Mouse (Mus musculus): ENCODE data around the gene Lrrc14b. TPM values are rescaled to one million over a fixed set of nuclear protein-coding genes. Genes with fewer than 3 reads are reported as not detected.

Gene Lrrc14b
- polyA plus RNA-seq (2016; fragmentation: Nextera tagmentation; extraction: Ambion mirVana), result not detected in 2 replicates

DNA sequence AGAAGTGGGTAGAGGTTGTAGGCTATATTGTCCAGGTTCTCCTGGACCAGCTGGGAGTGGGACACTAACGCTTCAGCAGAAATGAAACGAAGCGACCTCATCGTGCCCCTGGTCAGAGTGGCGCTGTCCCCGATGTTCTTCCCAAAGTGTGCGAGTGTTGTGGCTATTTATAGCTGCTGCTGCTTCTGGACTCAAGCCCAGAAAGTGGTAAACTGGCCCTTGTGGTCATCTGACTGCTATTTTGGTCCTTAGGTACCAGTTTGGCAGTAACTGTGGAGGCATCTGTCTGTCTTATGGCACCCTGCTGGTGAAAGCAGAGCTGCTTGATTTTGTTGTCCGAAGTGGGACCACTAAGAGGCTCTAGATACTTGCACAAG lies at the start of gene Lrrc14b:
TSS of gene Lrrc14b (minus strand) at position 147 of the 377 bp plus-strand sequence.
- peaks cover 20% of the 10 kb centered on the region for H3K36me3 ChIP-seq
- H3K27me3 ChIP-seq, result no peaks in the 10 kb centered on the region
- H3K4me2 ChIP-seq (replicated peaks), result no peak within 1 kb of the TSS
- H3K9me3 ChIP-seq (replicated peaks), result no peaks in the 10 kb centered on the region
- no peak within 1 kb of the TSS for H3K4me3 ChIP-seq
- no peak for ATAC-seq (ENCODE audit: low FRiP score)
- H3K27ac ChIP-seq, result no peak within 1 kb of the TSS
- WGBS, result 85% methylated on average over 8 of the region's 8 CpGs
- no peaks in the 10 kb centered on the region for H3K4me1 ChIP-seq
- no peak within 1 kb of the TSS for H3K9ac ChIP-seq

DNA sequence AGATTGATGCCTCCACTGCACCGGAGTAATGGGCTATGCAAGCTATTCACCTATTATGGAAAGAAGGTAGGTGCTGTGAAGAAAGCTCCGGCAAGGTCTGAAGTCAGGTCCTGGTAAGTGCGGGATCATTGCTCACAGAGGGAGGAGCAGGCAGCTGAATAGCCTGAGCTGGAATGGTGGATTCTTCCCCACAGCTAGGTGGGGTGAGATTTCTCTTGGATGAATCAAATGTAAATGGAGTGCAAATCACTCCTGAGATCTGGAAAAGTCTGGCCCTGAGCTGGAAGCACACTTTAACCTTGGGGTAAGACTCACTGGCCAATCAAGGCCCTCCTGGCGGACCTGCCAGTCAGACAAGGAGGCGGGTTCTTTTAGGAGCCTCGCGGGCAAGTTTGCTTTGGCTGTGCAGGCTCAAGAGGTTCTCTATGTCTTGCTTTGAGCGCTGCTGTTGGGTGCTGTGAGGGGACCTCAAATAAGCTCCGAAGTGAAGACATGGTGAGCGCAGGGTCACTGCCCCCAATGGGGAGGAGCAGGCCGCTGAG lies 35.6 kb upstream of the Lrrc14b start, which contains the start of gene Ftl1-ps1:
TSS of gene Ftl1-ps1 (plus strand) at position 397 of the 542 bp plus-strand sequence.
- no peak within 1 kb of the TSS for H3K27ac ChIP-seq
- 10% methylated on average over 11 of the region's 11 CpGs for WGBS
- no peak within 1 kb of the TSS for H3K4me3 ChIP-seq
- no peak within 1 kb of the TSS for H3K9ac ChIP-seq
- no peaks in the 10 kb centered on the region for H3K4me1 ChIP-seq
- ATAC-seq (ENCODE audit: low FRiP score), result no peak
- peak within 1 kb of the TSS; percentile 34 for H3K4me2 ChIP-seq (replicated peaks)
- no peaks in the 10 kb centered on the region for H3K36me3 ChIP-seq
- H3K27me3 ChIP-seq, result no peaks in the 10 kb centered on the region
- H3K9me3 ChIP-seq (replicated peaks), result no peaks in the 10 kb centered on the region

DNA sequence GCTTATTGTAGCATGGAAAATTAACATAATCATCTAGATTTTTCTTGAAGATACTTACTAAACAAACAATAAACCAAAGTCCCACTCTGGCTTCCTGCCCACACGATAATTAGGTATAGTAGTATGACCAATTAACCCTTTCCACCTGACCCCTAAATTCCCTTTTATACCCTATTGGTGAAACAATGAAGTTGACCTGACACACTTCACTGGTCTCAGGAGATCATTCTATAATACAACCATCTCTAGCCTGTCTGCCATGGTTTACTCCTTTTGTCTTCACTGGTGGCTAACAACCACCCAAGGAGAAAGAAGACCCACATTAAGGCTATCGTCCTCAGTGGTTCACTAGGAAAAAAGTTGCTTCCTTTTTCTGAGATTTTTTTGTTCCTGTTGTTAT lies 27.4 kb upstream of the Lrrc14b start:
- peak; percentile 20; the same call in 1 of the 2 replicates for ATAC-seq (ENCODE audit: low FRiP score)
- Histone ChIP-seq H3K9me3 (replicated peaks) (no peaks in the 10 kb centered on the region), H3K4me2 (replicated peaks) (no peak overlapping the region), H3K36me3 (no peaks in the 10 kb centered on the region), H3K27ac (no peak overlapping the region), H3K9ac (no peak overlapping the region), H3K4me3 (no peak overlapping the region), H3K27me3 (no peaks in the 10 kb centered on the region), H3K4me1 (peaks cover 2% of the 10 kb centered on the region; the same call in 1 of the 2 replicates)
- WGBS, result 76% methylated on average over 2 of the region's 2 CpGs

DNA sequence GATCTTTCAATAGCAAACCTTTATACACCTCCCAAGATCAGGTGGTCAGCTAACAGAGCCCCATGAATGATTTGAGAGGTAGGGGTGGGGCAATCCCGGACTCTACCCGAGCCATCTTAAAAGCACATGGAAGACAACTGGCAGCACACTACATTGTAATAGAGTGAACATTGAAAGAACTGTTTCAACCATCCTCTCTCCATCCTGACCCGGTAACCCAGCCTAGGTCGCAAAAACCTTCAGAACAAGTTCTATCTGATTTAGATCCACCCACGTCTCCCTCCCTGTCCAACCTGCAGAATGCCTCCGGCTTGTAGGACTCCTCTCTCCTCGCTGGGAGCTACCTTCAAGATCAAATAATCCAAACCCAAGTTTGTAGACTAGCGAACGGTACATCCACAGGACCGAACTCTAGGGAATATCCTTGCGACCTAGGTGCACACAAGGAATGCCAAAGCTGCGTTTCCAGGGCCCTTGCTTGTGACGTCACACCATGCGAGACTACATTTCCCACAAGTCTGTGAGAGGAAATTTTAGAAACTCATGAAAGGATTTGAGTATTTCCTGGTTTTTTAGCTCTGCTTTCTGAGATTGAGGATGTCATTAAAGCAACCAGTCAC lies 26.7 kb upstream of the Lrrc14b start, which contains the start of gene Zfp72:
TSS of gene Zfp72 (minus strand) at position 466 of the 620 bp plus-strand sequence.
- 3% methylated on average over 14 of the region's 14 CpGs for WGBS
- Histone ChIP-seq H3K4me3 (peak within 1 kb of the TSS; percentile 56), H3K9me3 (replicated peaks) (no peaks in the 10 kb centered on the region), H3K27me3 (no peaks in the 10 kb centered on the region), H3K36me3 (no peaks in the 10 kb centered on the region), H3K9ac (peak within 1 kb of the TSS; percentile 57), H3K27ac (no peak within 1 kb of the TSS), H3K4me2 (replicated peaks) (peak within 1 kb of the TSS; percentile 68), H3K4me1 (peaks cover 2% of the 10 kb centered on the region; the same call in 1 of the 2 replicates)
- ATAC-seq (ENCODE audit: low FRiP score), result peak; percentile 92

DNA sequence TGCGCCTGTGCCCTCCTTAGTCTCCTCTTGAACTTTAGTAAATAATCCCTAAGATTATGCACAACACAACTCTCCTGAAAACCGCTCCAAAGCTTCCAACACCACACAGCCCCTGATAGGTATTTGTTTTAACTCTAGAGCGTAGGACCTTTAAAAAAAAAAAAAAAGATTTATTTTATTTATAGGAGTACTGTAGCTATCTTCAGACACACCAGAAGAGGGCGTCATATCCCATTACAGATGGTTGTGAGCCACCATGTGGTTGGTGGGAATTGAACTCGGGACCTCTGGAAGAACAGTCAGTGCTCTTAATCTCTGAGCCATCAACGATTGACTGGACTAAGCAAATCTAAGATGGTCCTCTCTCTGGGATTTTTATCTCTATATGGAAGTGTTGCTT lies 25.9 kb upstream of the Lrrc14b start:
- peak overlapping the region; percentile 68 for H3K4me2 ChIP-seq (replicated peaks)
- peaks cover 2% of the 10 kb centered on the region; the same call in 1 of the 2 replicates for H3K4me1 ChIP-seq
- H3K27me3 ChIP-seq, result no peaks in the 10 kb centered on the region
- H3K36me3 ChIP-seq, result no peaks in the 10 kb centered on the region
- WGBS, result 71% methylated on average over 6 of the region's 6 CpGs
- no peak overlapping the region for H3K9ac ChIP-seq
- no peak overlapping the region for H3K27ac ChIP-seq
- H3K9me3 ChIP-seq (replicated peaks), result no peaks in the 10 kb centered on the region
- no peak for ATAC-seq (ENCODE audit: low FRiP score)
- H3K4me3 ChIP-seq, result peak overlapping the region; percentile 56

DNA sequence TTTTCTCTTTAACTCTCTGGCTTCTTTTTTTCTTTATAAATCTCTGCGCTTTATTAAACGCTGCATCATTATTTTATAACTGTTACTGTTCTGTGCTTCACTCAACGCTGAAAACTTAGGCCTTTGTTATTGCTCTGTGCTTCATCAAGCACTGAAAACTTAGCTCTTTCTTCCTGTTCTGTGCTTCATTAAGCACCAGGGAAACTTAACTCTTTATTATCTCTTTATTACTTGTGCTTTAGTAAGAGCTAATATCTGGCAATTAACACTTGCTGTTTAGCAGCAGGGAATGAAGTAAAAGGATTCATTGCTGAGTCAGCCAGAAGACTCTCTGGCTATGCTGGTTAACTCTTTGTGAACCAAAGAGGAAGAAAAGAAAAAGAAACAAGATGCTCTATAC lies 18.5 kb upstream of the Lrrc14b start:
- Histone ChIP-seq H3K36me3 (no peaks in the 10 kb centered on the region), H3K9ac (no peak overlapping the region), H3K4me1 (no peaks in the 10 kb centered on the region), H3K9me3 (replicated peaks) (no peaks in the 10 kb centered on the region), H3K4me2 (replicated peaks) (no peak overlapping the region), H3K27me3 (no peaks in the 10 kb centered on the region), H3K4me3 (no peak overlapping the region), H3K27ac (no peak overlapping the region)
- no peak for ATAC-seq (ENCODE audit: low FRiP score)
- 71% methylated on average over 3 of the region's 3 CpGs for WGBS

DNA sequence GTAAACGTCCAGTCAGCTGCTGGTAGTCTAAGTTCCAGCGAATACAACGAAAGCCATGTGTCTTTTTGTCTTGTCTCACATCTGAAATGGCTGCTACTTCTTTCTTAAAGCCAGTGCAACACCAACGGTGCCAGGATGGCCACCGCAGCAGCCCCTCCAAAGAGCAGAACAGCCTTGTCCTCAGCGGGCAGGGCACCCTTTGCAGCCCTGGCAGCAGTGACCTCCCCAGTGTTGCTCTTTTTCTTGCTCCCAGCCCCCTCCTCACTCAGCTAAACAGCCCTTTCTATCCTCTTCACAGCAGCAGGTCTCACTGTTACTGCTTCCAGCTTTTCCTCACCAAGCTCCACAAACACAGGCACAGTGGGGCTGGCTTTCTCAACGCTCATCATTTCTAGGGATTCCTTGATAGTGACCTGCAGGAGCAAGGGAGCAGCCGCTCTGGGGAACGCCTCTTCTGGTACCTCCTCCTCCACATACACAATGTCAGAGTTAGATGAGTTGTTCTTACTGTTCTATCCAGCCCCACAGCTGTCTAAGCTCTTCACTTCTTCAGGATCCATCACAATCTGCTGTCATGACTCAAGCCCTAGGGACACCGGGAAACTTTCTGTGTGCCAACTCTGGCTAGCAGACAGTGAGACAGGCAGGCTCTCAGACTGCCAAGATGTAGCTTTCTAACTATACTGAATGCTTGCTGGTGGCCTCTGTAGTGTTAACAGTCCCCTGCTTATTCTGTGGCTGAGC lies 17.9 kb upstream of the Lrrc14b start:
- Histone ChIP-seq H3K4me3 (no peak overlapping the region), H3K4me2 (replicated peaks) (no peak overlapping the region), H3K36me3 (no peaks in the 10 kb centered on the region), H3K4me1 (no peaks in the 10 kb centered on the region), H3K9ac (0 out of 2 replicates have a peak overlapping the region, but pooled peaks have one; percentile 8), H3K9me3 (replicated peaks) (no peaks in the 10 kb centered on the region), H3K27me3 (no peaks in the 10 kb centered on the region), H3K27ac (no peak overlapping the region)
- ATAC-seq (ENCODE audit: low FRiP score), result no peak
- WGBS, result 72% methylated on average over 10 of the region's 10 CpGs

DNA sequence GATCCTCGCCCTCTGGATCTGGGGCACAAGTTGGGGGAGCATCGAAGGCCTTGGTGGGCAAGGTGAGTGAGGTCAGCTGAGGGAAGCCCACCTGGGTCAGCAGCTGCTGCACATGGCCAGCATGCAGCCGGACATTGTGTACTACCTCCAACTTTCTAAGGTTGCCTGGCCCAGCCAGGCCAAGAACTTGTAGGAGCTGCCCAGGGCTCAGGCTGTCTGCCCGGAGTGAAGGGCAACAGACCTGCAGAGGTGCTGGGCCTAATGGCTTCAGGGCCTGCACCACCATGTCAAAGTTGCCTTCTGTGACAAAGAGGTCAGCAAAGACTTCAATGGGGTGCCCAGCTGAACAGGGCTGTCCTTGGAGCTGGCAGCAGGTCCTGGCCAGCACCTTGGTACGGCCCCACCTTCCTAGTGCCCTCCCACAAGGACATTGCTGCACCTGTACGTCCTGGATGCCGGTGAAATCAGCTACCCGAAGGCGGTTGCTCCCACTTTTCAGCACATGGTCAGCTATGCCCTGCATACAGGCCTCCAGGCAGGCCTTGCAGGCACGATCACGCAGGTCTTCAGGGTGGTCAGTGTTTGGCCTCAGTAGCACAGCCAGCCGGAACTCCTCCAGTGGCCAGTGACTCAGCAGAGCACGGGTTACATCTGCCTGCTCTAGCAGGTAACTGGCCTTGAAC lies 488 bp downstream of the Lrrc14b start:
- Histone ChIP-seq H3K4me1 (no peaks in the 10 kb centered on the region), H3K27me3 (no peaks in the 10 kb centered on the region), H3K4me3 (no peak overlapping the region), H3K9me3 (replicated peaks) (no peaks in the 10 kb centered on the region), H3K9ac (no peak overlapping the region), H3K27ac (no peak overlapping the region), H3K36me3 (peaks cover 22% of the 10 kb centered on the region), H3K4me2 (replicated peaks) (no peak overlapping the region)
- peak; percentile 21; the same call in 1 of the 2 replicates for ATAC-seq (ENCODE audit: low FRiP score)
- 85% methylated on average over 13 of the region's 13 CpGs for WGBS

DNA sequence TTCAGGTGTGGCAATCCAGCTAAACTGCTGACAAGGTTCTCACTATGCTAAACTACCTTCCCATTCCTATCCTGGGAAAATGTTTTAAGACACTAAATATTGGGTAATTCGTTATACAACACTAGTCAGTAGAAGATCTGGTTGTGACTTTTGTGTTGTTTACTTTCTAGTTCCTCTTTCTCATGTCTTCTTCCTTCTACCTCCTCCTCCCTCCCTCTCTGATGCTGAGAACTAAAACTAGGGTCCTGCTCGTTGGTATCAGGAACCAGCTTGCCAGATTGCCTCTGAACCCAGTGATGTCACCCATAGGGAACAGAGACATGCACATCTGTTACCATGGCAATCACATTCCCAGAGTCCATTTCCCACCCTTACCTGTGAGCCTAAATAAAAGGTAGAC lies 1.6 kb downstream of the Lrrc14b start:
- no peak overlapping the region for H3K4me3 ChIP-seq
- no peaks in the 10 kb centered on the region for H3K27me3 ChIP-seq
- WGBS, result 69% methylated on average over 2 of the region's 2 CpGs
- no peak overlapping the region for H3K4me2 ChIP-seq (replicated peaks)
- no peak overlapping the region for H3K27ac ChIP-seq
- H3K4me1 ChIP-seq, result no peaks in the 10 kb centered on the region
- peaks cover 27% of the 10 kb centered on the region for H3K36me3 ChIP-seq
- no peak overlapping the region for H3K9ac ChIP-seq
- ATAC-seq (ENCODE audit: low FRiP score), result no peak
- H3K9me3 ChIP-seq (replicated peaks), result no peaks in the 10 kb centered on the region

DNA sequence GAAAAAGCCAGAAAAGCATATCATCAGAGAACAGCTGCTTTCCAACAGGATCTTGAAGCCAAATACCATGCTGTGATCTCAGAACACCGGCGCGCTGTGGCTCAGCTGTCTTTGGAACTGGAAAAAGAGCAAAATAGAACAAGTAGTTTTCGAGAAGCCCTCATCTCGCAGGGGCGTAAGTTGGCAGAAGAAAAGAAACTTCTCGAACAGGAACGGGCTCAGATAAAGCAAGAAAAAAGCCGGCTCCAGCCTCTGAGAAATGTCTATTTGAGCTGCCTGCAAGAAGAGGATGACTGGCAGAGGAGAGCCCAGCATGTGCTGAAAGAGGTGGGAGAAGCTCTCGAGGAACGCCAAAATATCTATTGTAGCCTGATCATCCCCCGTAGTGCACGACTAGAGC lies 7.3 kb downstream of the Lrrc14b start:
- Histone ChIP-seq H3K4me1 (no peaks in the 10 kb centered on the region), H3K27ac (no peak overlapping the region), H3K36me3 (peaks cover 52% of the 10 kb centered on the region), H3K27me3 (no peaks in the 10 kb centered on the region), H3K4me2 (replicated peaks) (no peak overlapping the region), H3K9ac (no peak overlapping the region), H3K9me3 (replicated peaks) (no peaks in the 10 kb centered on the region), H3K4me3 (no peak overlapping the region)
- 93% methylated on average over 13 of the region's 13 CpGs for WGBS
- no peak for ATAC-seq (ENCODE audit: low FRiP score)

DNA sequence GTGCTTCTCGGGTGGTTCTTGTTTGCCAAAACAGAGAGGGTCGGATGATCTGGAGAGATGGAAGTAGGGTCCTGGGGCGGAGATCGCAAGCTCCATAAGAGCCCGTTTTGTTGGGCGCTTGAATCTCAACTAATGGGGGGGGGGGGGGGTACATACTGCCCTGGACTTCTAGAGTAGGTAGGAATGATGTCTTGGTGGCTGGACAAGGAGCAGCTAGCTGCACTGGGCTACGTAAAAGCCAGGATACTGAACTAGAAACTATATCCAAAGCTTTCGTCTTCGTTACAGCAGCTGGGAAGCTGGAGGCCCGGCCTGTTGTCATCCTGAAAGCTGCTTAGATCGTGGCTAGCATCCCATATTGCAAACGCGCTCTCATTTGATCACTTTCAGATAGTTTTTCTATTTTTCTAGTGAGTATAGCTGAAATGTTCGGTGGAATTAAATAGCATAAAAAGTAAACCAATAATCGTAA lies 13.3 kb downstream of the Lrrc14b start:
- Histone ChIP-seq H3K4me2 (replicated peaks) (peak overlapping the region; percentile 76), H3K4me3 (peak overlapping the region; percentile 76), H3K27ac (peak overlapping the region; percentile 55; the same call in 1 of the 2 replicates), H3K9me3 (replicated peaks) (no peaks in the 10 kb centered on the region), H3K9ac (peak overlapping the region; percentile 82), H3K27me3 (no peaks in the 10 kb centered on the region), H3K36me3 (peaks cover 13% of the 10 kb centered on the region), H3K4me1 (peaks cover 13% of the 10 kb centered on the region)
- ATAC-seq (ENCODE audit: low FRiP score), result peak; percentile 72
- 2% methylated on average over 15 of the region's 15 CpGs for WGBS

Measured in hindbrain, embryonic 12.5 days (tissue).